Mouse (Mus musculus): ENCODE measurements around the gene Stat5a. TPM values are rescaled to one million over a fixed set of nuclear protein-coding genes. Genes with fewer than 3 reads are reported as not detected.

The Stat5a gene
- polyA plus RNA-seq, 1 experiment from 2014 or later, result 0.69 TPM

DNA sequence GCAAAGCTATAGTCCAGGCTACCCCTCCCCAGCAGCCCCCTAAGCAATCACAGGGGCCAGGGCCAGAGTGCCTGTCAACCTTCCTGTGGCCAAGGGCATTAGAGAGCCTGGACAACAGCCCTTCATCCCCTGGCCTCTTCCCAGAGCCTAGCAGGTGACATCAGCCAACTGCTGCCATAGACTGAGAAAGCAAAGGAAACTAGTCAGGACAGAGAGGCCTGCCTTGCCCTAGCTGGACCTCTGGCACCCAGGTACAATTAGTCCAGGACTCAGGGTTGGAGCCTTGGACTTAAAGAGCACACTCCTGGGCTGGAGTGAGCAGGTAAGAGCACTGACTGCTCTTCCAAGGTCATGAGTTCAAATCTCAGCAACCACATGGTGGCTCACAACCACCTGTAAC is 26.3 kb downstream of the Stat5a start:
- Histone ChIP-seq H3K4me1 (ENCODE audit: control insufficient read depth, insufficient read depth, low read length) (no peaks in the 10 kb centered on the region), H3K9me3 (replicated peaks; ENCODE audit: control insufficient read depth, low read length) (no peaks in the 10 kb centered on the region), H3K27ac (ENCODE audit: low read depth, low read length) (no peak overlapping the region), H3K4me2 (ENCODE audit: low read length) (no peak overlapping the region), H3K9ac (ENCODE audit: low read length) (no peak overlapping the region), H3K36me3 (ENCODE audit: control insufficient read depth, insufficient read depth, low read length) (peaks cover 4% of the 10 kb centered on the region; the same call in 1 of the 2 replicates), H3K27me3 (replicated peaks; ENCODE audit: control insufficient read depth, insufficient read depth, low read length) (no peaks in the 10 kb centered on the region), H3K4me3 (ENCODE audit: low read depth, low read length) (no peak overlapping the region)
- no peak for DNase-seq (ENCODE audit: low spot score)
- ATAC-seq, result no peak

DNA sequence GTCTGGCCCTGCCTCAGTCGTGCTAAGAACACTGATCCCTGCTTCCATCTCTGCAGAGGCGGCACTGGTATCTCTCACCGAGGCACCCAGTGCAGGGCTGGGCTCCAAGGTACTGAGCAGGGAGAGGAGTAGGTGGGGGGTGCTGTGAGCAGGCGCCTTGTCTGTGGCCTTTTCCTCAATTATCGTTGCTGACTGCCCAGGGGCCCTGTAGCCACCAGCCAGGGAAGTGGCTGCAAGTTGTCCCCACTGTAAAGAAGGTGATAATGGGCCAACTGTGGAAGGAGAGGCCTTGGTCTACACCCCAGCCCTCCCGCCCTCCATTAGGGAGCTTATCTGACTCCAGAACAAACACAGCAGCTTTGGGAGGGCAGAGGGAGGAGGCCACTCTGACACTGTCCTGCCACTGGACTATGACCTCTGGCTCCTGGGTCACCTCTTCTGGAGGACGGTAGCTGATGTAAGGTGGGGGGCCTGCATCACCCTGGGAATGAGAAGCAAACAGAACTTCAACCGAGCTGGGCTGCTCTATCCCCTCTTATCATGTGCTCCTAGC is 27.1 kb downstream of the Stat5a start:
- Histone ChIP-seq H3K27ac (ENCODE audit: low read depth, low read length) (no peak overlapping the region), H3K4me1 (ENCODE audit: control insufficient read depth, insufficient read depth, low read length) (no peaks in the 10 kb centered on the region), H3K36me3 (ENCODE audit: control insufficient read depth, insufficient read depth, low read length) (peaks cover 4% of the 10 kb centered on the region; the same call in 1 of the 2 replicates), H3K27me3 (replicated peaks; ENCODE audit: control insufficient read depth, insufficient read depth, low read length) (no peaks in the 10 kb centered on the region), H3K4me3 (ENCODE audit: low read depth, low read length) (no peak overlapping the region), H3K9ac (ENCODE audit: low read length) (no peak overlapping the region), H3K4me2 (ENCODE audit: low read length) (no peak overlapping the region), H3K9me3 (replicated peaks; ENCODE audit: control insufficient read depth, low read length) (no peaks in the 10 kb centered on the region)
- ATAC-seq, result no peak
- no peak for DNase-seq (ENCODE audit: low spot score)
- WGBS, result 77% methylated on average over 8 of the region's 8 CpGs

DNA sequence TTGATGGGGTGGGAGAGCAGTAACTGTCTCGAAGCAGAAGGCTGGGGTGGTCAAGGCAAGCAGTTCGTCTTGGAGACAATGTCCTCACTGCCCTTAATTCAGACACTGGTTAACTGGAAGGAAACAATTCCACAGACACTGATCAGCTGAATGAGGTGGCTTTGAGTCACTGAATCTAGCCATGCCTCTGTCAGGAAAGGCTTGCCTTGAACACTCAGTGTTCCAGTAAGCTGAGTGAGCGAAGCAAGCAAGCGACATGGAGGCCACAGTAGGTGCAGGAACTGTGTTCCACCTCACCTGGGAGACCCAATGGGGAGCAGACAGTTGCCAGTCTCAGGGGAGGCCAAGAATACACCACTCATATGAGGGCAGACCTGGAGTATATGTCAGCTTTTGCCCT is 28.1 kb downstream of the Stat5a start:
- Histone ChIP-seq H3K4me1 (ENCODE audit: control insufficient read depth, insufficient read depth, low read length) (no peaks in the 10 kb centered on the region), H3K36me3 (ENCODE audit: control insufficient read depth, insufficient read depth, low read length) (peaks cover 4% of the 10 kb centered on the region; the same call in 1 of the 2 replicates), H3K27ac (ENCODE audit: low read depth, low read length) (no peak overlapping the region), H3K4me3 (ENCODE audit: low read depth, low read length) (no peak overlapping the region), H3K4me2 (ENCODE audit: low read length) (no peak overlapping the region), H3K9me3 (replicated peaks; ENCODE audit: control insufficient read depth, low read length) (no peaks in the 10 kb centered on the region), H3K9ac (ENCODE audit: low read length) (no peak overlapping the region), H3K27me3 (replicated peaks; ENCODE audit: control insufficient read depth, insufficient read depth, low read length) (no peaks in the 10 kb centered on the region)
- no peak for ATAC-seq
- no peak for DNase-seq (ENCODE audit: low spot score)
- WGBS, result 81% methylated on average over 4 of the region's 4 CpGs

DNA sequence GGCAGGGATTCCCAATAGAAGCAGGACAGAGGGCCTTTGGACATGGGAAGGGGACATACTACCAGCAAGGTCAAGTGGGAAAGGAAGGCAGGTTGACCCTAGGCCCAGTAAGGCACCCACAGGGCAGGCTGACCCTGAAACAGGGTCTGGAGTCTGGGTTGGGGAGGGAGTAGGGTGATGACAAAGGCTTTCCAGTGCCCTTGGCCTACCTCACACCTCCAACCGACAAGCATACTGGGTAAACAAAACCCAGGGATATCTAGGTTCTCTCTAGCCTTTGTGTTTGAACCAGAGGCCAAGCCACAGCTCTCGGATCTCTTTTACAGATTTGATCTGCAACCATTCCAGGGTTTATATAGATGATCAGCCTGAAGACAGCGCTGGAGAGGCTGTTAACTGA is 28.6 kb downstream of the Stat5a start:
- WGBS, result 84% methylated on average over 3 of the region's 3 CpGs
- no peak for ATAC-seq

DNA sequence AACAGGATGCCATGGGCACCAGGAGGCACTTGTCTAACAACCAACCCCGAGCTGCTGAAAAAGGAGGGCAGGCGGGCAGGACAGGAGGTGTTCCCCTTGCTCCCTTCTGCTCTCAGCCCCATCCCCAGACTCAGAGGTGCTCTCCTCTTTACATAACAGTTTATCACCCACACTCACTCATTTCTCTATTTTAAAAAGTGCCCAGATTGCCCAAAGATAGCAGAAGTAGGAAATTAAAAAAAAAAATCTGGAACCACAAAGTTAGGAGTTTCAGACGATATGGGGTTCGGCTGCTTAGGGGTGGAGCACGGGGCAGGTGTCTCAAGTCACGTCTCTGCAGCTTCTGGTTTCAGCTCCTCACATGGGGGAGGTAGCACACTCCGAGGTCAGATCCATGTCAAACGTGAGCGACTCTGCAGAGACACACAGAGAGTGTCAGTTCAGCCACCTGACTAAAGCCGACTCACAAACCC is 29.2 kb downstream of the Stat5a start:
- Histone ChIP-seq H3K4me2 (ENCODE audit: low read length) (no peak overlapping the region), H3K9me3 (replicated peaks; ENCODE audit: control insufficient read depth, low read length) (no peaks in the 10 kb centered on the region), H3K4me3 (ENCODE audit: low read depth, low read length) (no peak overlapping the region), H3K27ac (ENCODE audit: low read depth, low read length) (no peak overlapping the region), H3K4me1 (ENCODE audit: control insufficient read depth, insufficient read depth, low read length) (no peaks in the 10 kb centered on the region), H3K36me3 (ENCODE audit: control insufficient read depth, insufficient read depth, low read length) (peaks cover 4% of the 10 kb centered on the region; the same call in 1 of the 2 replicates), H3K27me3 (replicated peaks; ENCODE audit: control insufficient read depth, insufficient read depth, low read length) (no peaks in the 10 kb centered on the region), H3K9ac (ENCODE audit: low read length) (no peak overlapping the region)
- ATAC-seq (no peak), DNase-seq (ENCODE audit: low spot score) (no peak)
- 76% methylated on average over 10 of the region's 10 CpGs for WGBS

More for the DNA sequence above, 28.6 kb downstream of the Stat5a start:
- Histone ChIP-seq H3K4me3 (ENCODE audit: low read depth, low read length) (no peak overlapping the region), H3K27me3 (replicated peaks; ENCODE audit: control insufficient read depth, insufficient read depth, low read length) (no peaks in the 10 kb centered on the region), H3K27ac (ENCODE audit: low read depth, low read length) (no peak overlapping the region), H3K9me3 (replicated peaks; ENCODE audit: control insufficient read depth, low read length) (no peaks in the 10 kb centered on the region), H3K36me3 (ENCODE audit: control insufficient read depth, insufficient read depth, low read length) (peaks cover 4% of the 10 kb centered on the region; the same call in 1 of the 2 replicates), H3K4me1 (ENCODE audit: control insufficient read depth, insufficient read depth, low read length) (no peaks in the 10 kb centered on the region), H3K4me2 (ENCODE audit: low read length) (no peak overlapping the region), H3K9ac (ENCODE audit: low read length) (no peak overlapping the region)
- no peak for DNase-seq (ENCODE audit: low spot score)

DNA sequence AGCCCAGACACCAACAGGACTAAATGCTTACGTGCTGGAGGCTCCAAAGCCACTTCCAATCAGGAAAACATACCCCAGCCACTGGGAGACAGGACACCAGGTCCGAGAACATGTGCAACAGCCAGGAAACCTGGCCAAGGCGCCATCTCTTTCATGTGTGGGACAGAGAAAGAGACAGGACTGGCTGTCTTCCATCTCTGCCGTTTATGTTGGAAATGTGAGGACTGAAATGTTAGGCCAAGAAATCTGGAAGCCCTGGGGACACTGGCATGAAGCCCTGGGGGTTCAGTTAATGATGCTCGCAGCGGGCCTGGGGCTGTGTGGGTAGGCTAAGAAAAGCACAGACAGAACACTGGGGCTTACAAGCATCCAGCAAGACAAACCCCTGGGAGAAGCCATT is 31.3 kb downstream of the Stat5a start:
- Histone ChIP-seq H3K27me3 (replicated peaks; ENCODE audit: control insufficient read depth, insufficient read depth, low read length) (0 out of 2 replicates have a peak, but pooled peaks cover 3% of the 10 kb centered on the region), H3K9ac (ENCODE audit: low read length) (no peak overlapping the region), H3K36me3 (ENCODE audit: control insufficient read depth, insufficient read depth, low read length) (peaks cover 4% of the 10 kb centered on the region; the same call in 1 of the 2 replicates), H3K4me3 (ENCODE audit: low read depth, low read length) (no peak overlapping the region), H3K27ac (ENCODE audit: low read depth, low read length) (no peak overlapping the region), H3K9me3 (replicated peaks; ENCODE audit: control insufficient read depth, low read length) (no peaks in the 10 kb centered on the region), H3K4me2 (ENCODE audit: low read length) (no peak overlapping the region), H3K4me1 (ENCODE audit: control insufficient read depth, insufficient read depth, low read length) (0 out of 2 replicates have a peak, but pooled peaks cover 3% of the 10 kb centered on the region)
- peak; percentile 64 for DNase-seq (ENCODE audit: low spot score)
- no peak for ATAC-seq
- WGBS, result 63% methylated on average over 6 of the region's 6 CpGs

DNA sequence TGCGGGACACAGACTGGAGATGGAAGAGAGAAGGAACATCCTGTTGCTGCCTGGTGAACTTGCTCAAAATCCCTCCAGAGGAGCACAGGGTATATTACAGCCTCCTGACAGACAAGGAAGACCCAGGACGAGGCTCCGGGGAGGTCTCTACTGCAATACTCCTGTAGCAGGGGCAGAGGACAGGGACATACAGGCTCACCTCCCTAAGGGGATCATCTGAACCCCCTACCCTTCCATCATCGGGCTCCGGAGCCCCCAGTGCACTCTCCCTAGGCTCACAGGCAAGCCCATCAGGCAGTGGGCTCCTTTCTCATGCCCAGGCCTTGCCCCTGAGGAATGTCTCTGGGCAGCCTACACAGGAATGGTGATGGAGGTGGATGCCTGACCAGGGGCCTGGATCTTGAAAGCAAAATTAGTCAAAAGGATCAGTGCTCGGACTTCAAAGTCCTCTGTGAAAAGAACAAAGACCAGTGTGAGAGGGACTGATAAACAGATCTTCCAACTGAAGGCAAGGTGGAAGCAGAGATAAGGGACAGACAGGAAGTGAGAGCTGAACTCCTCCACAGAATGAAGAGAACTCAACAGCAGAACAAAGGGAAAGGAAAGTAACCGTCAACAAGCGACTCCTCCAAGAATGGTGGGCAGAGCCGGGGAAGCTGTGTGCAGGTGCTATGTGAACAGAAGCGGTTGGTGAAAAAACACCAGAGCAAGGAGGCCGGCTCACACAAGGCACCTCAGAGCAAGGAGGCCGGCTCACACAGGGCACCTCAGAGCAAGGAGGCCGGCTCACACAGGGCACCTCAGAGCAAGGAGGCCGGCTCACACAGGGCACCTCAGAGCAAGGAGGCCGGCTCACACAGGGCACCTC is 32.3 kb downstream of the Stat5a start:
- Histone ChIP-seq H3K27me3 (replicated peaks; ENCODE audit: control insufficient read depth, insufficient read depth, low read length) (0 out of 2 replicates have a peak, but pooled peaks cover 3% of the 10 kb centered on the region), H3K4me1 (ENCODE audit: control insufficient read depth, insufficient read depth, low read length) (0 out of 2 replicates have a peak, but pooled peaks cover 3% of the 10 kb centered on the region), H3K9ac (ENCODE audit: low read length) (no peak overlapping the region), H3K9me3 (replicated peaks; ENCODE audit: control insufficient read depth, low read length) (no peaks in the 10 kb centered on the region), H3K36me3 (ENCODE audit: control insufficient read depth, insufficient read depth, low read length) (peaks cover 4% of the 10 kb centered on the region; the same call in 1 of the 2 replicates), H3K4me2 (ENCODE audit: low read length) (no peak overlapping the region), H3K27ac (ENCODE audit: low read depth, low read length) (no peak overlapping the region), H3K4me3 (ENCODE audit: low read depth, low read length) (no peak overlapping the region)
- DNase-seq (ENCODE audit: low spot score) (no peak), ATAC-seq (no peak)
- 75% methylated on average over 14 of the region's 15 CpGs for WGBS

DNA sequence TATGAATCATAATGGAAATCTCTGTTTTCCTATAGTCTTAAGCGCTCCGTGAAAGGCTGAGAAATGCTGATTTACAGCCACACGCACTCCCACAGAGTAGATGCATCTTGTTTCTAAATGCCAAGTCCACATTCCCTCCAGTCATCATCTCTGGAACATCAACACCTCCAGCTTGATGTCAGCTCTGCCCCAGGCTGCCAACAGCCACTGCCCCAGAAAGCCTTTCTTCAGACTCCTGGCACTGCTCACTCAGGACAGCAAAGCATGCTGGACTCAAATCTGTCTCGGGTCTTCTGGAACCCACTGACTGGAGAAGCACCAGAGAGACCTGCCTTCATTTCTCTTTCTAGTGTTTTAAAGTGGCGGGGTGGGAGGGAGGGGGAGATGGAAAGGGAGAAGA is 33.3 kb downstream of the Stat5a start:
- H3K4me2 ChIP-seq (ENCODE audit: low read length), result no peak overlapping the region
- 92% methylated on average over 5 of the region's 5 CpGs for WGBS
- 0 out of 2 replicates have a peak, but pooled peaks cover 3% of the 10 kb centered on the region for H3K27me3 ChIP-seq (replicated peaks; ENCODE audit: control insufficient read depth, insufficient read depth, low read length)
- no peaks in the 10 kb centered on the region for H3K9me3 ChIP-seq (replicated peaks; ENCODE audit: control insufficient read depth, low read length)
- no peak for DNase-seq (ENCODE audit: low spot score)
- 0 out of 2 replicates have a peak, but pooled peaks cover 3% of the 10 kb centered on the region for H3K4me1 ChIP-seq (ENCODE audit: control insufficient read depth, insufficient read depth, low read length)
- no peak for ATAC-seq
- H3K36me3 ChIP-seq (ENCODE audit: control insufficient read depth, insufficient read depth, low read length), result peaks cover 7% of the 10 kb centered on the region; the same call in 1 of the 2 replicates
- no peak overlapping the region for H3K4me3 ChIP-seq (ENCODE audit: low read depth, low read length)
- H3K27ac ChIP-seq (ENCODE audit: low read depth, low read length), result no peak overlapping the region
- no peak overlapping the region for H3K9ac ChIP-seq (ENCODE audit: low read length)
